Mouse (Mus musculus) CH12.LX (cell line): ENCODE results near the gene Nab2. TPM values are rescaled to one million over a fixed set of nuclear protein-coding genes. Genes with fewer than 3 reads are reported as not detected.

Source experiments
- DNase-seq: peaks from one replicate; pipeline ENCODE4 v3.0.0-alpha.2; 2013; ENCODE audit errors: extremely low read depth
- H3K27ac ChIP-seq: 2 replicates; pipeline ENCODE4 v1.5.1; 2012; ENCODE audit warnings: low read depth, mild to moderate bottlenecking, control low read depth, moderate library complexity; ENCODE audit not compliant: insufficient read depth
- H3K27me3 ChIP-seq: replicated peaks from 2 replicates; pipeline ENCODE3; 2012; ENCODE audit warnings: inconsistent platforms
- H3K36me3 ChIP-seq, 2 experiments: replicated peaks in 1 of 2; 2 replicates each; pipeline versions ENCODE3 to v1.6.1; 2012; ENCODE audit warnings: inconsistent platforms in 1 of 2, low read length in 1 of 2, mild to moderate bottlenecking in 1 of 2, mixed read lengths in 1 of 2, moderate library complexity in 1 of 2; ENCODE audit not compliant: control insufficient read depth in 1 of 2, insufficient read depth in 1 of 2
- H3K4me1 ChIP-seq, 2 experiments: 2 replicates each; pipeline ENCODE4 v1.6.1; 2012; ENCODE audit warnings: inconsistent platforms in 1 of 2, moderate library complexity in 1 of 2; ENCODE audit not compliant: insufficient read depth in 2 of 2, control insufficient read depth in 1 of 2
- H3K4me2 ChIP-seq: 2 replicates; pipeline ENCODE4 v1.6.1; 2012; ENCODE audit warnings: low read depth, mild to moderate bottlenecking, control low read depth; ENCODE audit not compliant: poor library complexity, insufficient read depth, severe bottlenecking
- H3K4me3 ChIP-seq, 3 experiments: fragments of 150-350 bp in 1 of 3; sonication (generic) in 1 of 3; replicated peaks in 1 of 3; 2 replicates each; pipeline versions ENCODE3 to v1.5.1; 2011 to 2012; ENCODE audit warnings: low read depth in 2 of 3, low read length in 2 of 3, mild to moderate bottlenecking in 2 of 3, moderate library complexity in 2 of 3, control low read depth in 1 of 3, improper control_type of control experiment in 1 of 3, inconsistent platforms in 1 of 3, mixed read lengths in 1 of 3; ENCODE audit not compliant: poor library complexity in 1 of 3
- H3K79me2 ChIP-seq: replicated peaks from 2 replicates; pipeline ENCODE4 v1.6.1; 2012; ENCODE audit warnings: mild to moderate bottlenecking, moderate library complexity; ENCODE audit not compliant: control insufficient read depth, poor library complexity, insufficient read depth, severe bottlenecking; ENCODE audit errors: extremely low read depth
- H3K9ac ChIP-seq: 2 replicates; pipeline ENCODE4 v1.6.1; 2012; ENCODE audit warnings: low read depth, mild to moderate bottlenecking, control low read depth, moderate library complexity; ENCODE audit not compliant: insufficient read depth
- H3K9me3 ChIP-seq: replicated peaks from 2 replicates; pipeline ENCODE3; 2012; ENCODE audit warnings: low read length, inconsistent platforms, mixed read lengths
- BHLHE40 ChIP-seq: IDR thresholded peaks from 2 replicates; pipeline ENCODE4 v1.6.1; 2011; ENCODE audit warnings: mild to moderate bottlenecking, low read depth, low read length, improper control_type of control experiment
- CTCF ChIP-seq, 2 experiments: IDR thresholded peaks in 1 of 2; conservative IDR thresholded peaks in 1 of 2; 2 replicates each; pipeline ENCODE4 v1.5.1; 2011 to 2012; ENCODE audit warnings: low read depth in 2 of 2, low read length in 2 of 2, improper control_type of control experiment in 1 of 2, inconsistent platforms in 1 of 2, mild to moderate bottlenecking in 1 of 2, moderate library complexity in 1 of 2
- E2F4 ChIP-seq: IDR thresholded peaks from 2 replicates; pipeline ENCODE4 v1.6.1; 2011; ENCODE audit warnings: low read depth, low read length, improper control_type of control experiment; ENCODE audit not compliant: insufficient replicate concordance
- ELF1 ChIP-seq: IDR thresholded peaks from 2 replicates; pipeline ENCODE4 v1.6.1; 2014; ENCODE audit warnings: low read depth, mild to moderate bottlenecking, inconsistent platforms, low read length, improper control_type of control experiment
- ETS1 ChIP-seq: conservative IDR thresholded peaks from 2 replicates; pipeline ENCODE4 v1.6.1; 2012; ENCODE audit warnings: low read depth, mild to moderate bottlenecking, inconsistent platforms, low read length, improper control_type of control experiment, moderate library complexity
- GABPA ChIP-seq: IDR thresholded peaks from 2 replicates; pipeline ENCODE4 v1.6.1; 2012; ENCODE audit warnings: low read depth, low read length, improper control_type of control experiment, inconsistent platforms; ENCODE audit not compliant: insufficient replicate concordance
- JUND ChIP-seq: conservative IDR thresholded peaks from 2 replicates; pipeline ENCODE4 v1.6.1; 2011; ENCODE audit warnings: low read depth, low read length, improper control_type of control experiment
- MEF2A ChIP-seq: IDR thresholded peaks from 2 replicates; pipeline ENCODE4 v1.6.1; 2014; ENCODE audit warnings: low read depth, mild to moderate bottlenecking, inconsistent platforms, low read length, improper control_type of control experiment, borderline replicate concordance
- NELFE ChIP-seq: IDR thresholded peaks from 2 replicates; pipeline ENCODE4 v1.6.1; 2011; ENCODE audit warnings: low read depth, low read length, improper control_type of control experiment
- RAD21 ChIP-seq: IDR thresholded peaks from 2 replicates; pipeline ENCODE4 v1.6.1; 2011; ENCODE audit warnings: low read depth, mild to moderate bottlenecking, low read length, improper control_type of control experiment, moderate library complexity
- SMC3 ChIP-seq: IDR thresholded peaks from 2 replicates; pipeline ENCODE4 v1.6.1; 2011; ENCODE audit warnings: low read depth, low read length, improper control_type of control experiment
- TCF12 ChIP-seq: IDR thresholded peaks from 2 replicates; pipeline ENCODE4 v1.6.1; 2014; ENCODE audit warnings: low read depth, mild to moderate bottlenecking, inconsistent platforms, low read length, improper control_type of control experiment
- USF1 ChIP-seq: IDR thresholded peaks from 2 replicates; pipeline ENCODE4 v1.6.1; 2014; ENCODE audit warnings: low read depth, mild to moderate bottlenecking, inconsistent platforms, low read length, improper control_type of control experiment
- dilution Hi-C: fragments of 300-500 bp; cut with MboI; formaldehyde crosslinking; loops from 2 replicates; pipeline ENCODE4 v1.14.3; 2020; ENCODE audit warnings: low sequenced_read_pairs; ENCODE audit not compliant: extremely low pct_unique_long_range_greater_than_20kb, extremely low pct_ligation_motif_present
- in situ Hi-C: fragments of 300-500 bp; cut with MboI; formaldehyde crosslinking; loops from 3 replicates; pipeline ENCODE4 v1.14.3; 2019; ENCODE audit warnings: low sequenced_read_pairs, low pct_ligation_motif_present, low pct_unique_long_range_greater_than_20kb, mixed read lengths
- polyA plus RNA-seq: library from polyadenylated mRNA; unstranded; fragments of >175 nt; gene quantifications from 2 replicates; pipeline ENCODE4 v1.2.1, GENCODE M21; 2012; ENCODE audit warnings: low read depth; ENCODE audit not compliant: insufficient read length
- total RNA-seq, 2 experiments: library from RNA; depleted of rRNA; stranded (reverse); fragments of 300-350 nt in 1 of 2; fragments of >200 nt in 1 of 2; gene quantifications; 2 replicates each; pipeline ENCODE4 v1.2.3; 2012 to 2014

Gene Nab2
- total and polyA plus RNA-seq, 3 experiments: 8.1 to 10.0 (median 9.2) TPM

DNA sequence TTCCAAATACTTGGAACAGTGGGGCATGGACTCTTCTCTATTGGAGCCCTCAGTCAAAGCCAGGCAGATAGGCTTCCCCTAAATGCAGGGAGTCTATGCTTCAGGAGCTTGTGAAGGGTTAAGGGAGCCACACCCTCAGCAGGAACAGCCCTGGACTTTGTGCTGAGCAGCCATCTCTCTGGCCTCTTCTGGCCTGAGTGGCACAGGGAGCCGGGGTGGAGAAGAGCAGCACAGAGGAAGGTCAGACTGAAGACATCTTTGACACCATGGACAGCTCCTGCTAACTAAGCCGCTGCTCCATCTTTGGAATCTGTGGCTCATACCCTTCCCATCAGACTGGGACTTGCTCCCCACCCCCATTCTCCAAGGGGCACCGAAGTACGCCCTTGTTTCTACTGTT is 34.9 kb upstream of the Nab2 start:
- no peaks in the 10 kb centered on the region for H3K9me3 ChIP-seq

DNA sequence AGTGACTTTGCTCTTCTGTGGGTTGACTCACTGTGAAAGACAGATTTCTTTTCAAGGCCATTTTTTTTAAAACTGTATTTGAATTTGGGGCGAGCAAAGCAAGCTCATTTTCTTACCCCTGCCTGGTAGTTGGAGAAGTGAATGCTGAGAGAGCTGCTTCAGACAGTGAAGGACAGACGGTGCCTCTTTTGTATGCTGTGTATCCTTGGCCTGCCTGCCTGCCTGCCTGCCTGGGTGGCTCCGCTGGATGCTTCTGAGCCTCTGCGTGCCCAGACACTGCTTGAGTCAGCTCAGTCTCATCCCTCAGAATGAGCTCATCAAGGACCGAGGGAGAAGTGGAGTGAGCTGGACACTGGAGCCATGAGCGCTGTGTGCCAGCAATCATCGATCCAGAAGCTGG is 30.6 kb upstream of the Nab2 start:
- Histone ChIP-seq H3K9me3 (no peaks in the 10 kb centered on the region), H3K4me2 (no peak overlapping the region), H3K79me2 (no peaks in the 10 kb centered on the region), H3K36me3 (peaks cover 29 to 55% of the 10 kb centered on the region in 2 experiments), H3K27ac (no peak overlapping the region), H3K9ac (no peak overlapping the region), H3K4me1 (peaks cover 0 to 2% of the 10 kb centered on the region in 2 experiments; a peak in 1 of 4 replicates), H3K27me3 (no peaks in the 10 kb centered on the region), H3K4me3 (no peak overlapping the region)
- in situ Hi-C loops: loop anchor here (5.0 kb wide), 1 partner anchor 33 kb away; no protein-coding TSS in a partner anchor
- DNase-seq: no peak
- dilution Hi-C loops: no loop called here
- TF ChIP-seq GABPA: no peak
- TF ChIP-seq CTCF (conservative IDR thresholded peaks at IDR 0.05 in 1 of 2, IDR thresholded peaks at IDR 0.05 in 1 of 2; ENCODE audit: low read depth in 2 of 2, low read length in 2 of 2): no peak
- TF ChIP-seq ETS1: no peak
- no peak for TF ChIP-seq E2F4
- TF ChIP-seq USF1: no peak
- TF ChIP-seq SMC3: no peak
- no peak for TF ChIP-seq MEF2A
- TF ChIP-seq ELF1: no peak

More for the DNA sequence above, 34.9 kb upstream of the Nab2 start:
- Histone ChIP-seq H3K9ac (no peak overlapping the region), H3K4me3 (no peak overlapping the region), H3K36me3 (peaks cover 4 to 17% of the 10 kb centered on the region in 2 experiments), H3K27me3 (no peaks in the 10 kb centered on the region), H3K4me2 (no peak overlapping the region), H3K79me2 (no peaks in the 10 kb centered on the region), H3K27ac (no peak overlapping the region), H3K4me1 (peaks cover 0 to 2% of the 10 kb centered on the region in 2 experiments; a peak in 1 of 4 replicates)
- TF ChIP-seq ELF1: no peak
- TF ChIP-seq JUND: no peak
- TF ChIP-seq TCF12: no peak
- no peak for TF ChIP-seq NELFE
- DNase-seq: no peak
- dilution Hi-C loops: no loop called here
- in situ Hi-C loops: no loop called here

DNA sequence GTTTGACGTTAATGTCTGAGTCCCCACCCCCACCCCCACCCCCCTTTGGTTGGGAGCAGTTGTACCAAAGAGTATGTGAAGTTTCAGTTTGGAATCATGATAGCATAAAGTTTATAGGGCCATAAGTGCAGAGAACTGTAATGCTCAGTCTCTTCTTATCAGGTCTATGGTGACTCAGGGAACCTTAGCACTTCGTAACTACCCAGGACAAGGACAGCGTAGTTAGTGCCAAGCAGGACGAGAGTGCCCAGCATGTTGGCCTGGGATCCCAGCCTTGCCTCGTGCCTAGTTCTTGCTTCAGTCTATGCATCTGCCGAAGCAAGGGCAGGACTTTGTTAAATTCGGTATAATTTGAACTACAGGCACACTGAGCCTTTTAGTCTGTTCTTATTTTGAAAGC is 27.4 kb upstream of the Nab2 start:
- Histone ChIP-seq H3K27ac (no peak overlapping the region), H3K9ac (no peak overlapping the region), H3K4me3 (no peak overlapping the region), H3K27me3 (no peaks in the 10 kb centered on the region), H3K9me3 (no peaks in the 10 kb centered on the region), H3K4me1 (no peaks in the 10 kb centered on the region), H3K36me3 (peaks cover 37 to 81% of the 10 kb centered on the region in 2 experiments), H3K4me2 (no peak overlapping the region), H3K79me2 (no peaks in the 10 kb centered on the region)
- no peak for DNase-seq
- no peak for TF ChIP-seq RAD21
- no peak for TF ChIP-seq BHLHE40
- TF ChIP-seq JUND: no peak
- dilution Hi-C loops: no loop called here
- in situ Hi-C loops: loop anchor here (5.0 kb wide), 1 partner anchor 37 kb away; no protein-coding TSS in a partner anchor
